Mouse (Mus musculus) brain, embryonic 14.5 days (tissue): ENCODE data around the gene Cep19.
"Not testable (repeated sequence)": the region's sequence is repeated elsewhere in the genome, so short reads cannot be mapped to it uniquely, and the experiment has no call there.

Experiments used
- CTCF ChIP-seq: fragments of 200-500 bp; IDR thresholded peaks from 2 replicates; pipeline ENCODE4 v1.5.1; 2012; ENCODE audit warnings: inconsistent platforms, mild to moderate bottlenecking, moderate library complexity, borderline replicate concordance; ENCODE audit not compliant: insufficient read depth, insufficient read length; ENCODE audit errors: extremely low read depth
- POLR2A ChIP-seq: fragments of 200-500 bp; IDR thresholded peaks from 2 replicates; pipeline ENCODE4 v1.6.1; 2012; ENCODE audit warnings: mild to moderate bottlenecking, inconsistent platforms, borderline replicate concordance; ENCODE audit not compliant: poor library complexity, insufficient read depth, insufficient read length, severe bottlenecking; ENCODE audit errors: extremely low read depth

DNA sequence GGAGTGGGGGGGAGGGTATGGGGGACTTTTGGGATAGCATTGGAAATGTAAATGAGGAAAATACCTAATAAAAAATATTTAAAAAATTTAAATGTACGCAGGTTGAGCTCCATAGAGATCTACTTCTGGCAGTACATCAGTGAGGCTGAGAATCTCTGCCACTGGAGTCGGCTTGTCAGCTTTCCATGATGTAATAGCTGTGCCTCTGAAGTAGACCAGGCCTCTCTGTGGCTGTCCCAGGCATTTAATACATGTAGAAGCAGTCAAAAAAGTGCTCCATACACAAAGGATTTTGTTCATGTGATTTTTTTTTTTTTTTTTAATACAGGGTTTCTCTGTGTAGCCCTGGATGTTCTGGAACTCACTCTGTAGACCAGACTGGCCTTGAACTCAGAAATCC lies 1.8 kb upstream of the Cep19 start:
- not testable (repeated sequence) for TF ChIP-seq CTCF, POLR2A
